Mouse (Mus musculus) lung, embryonic 14.5 days (tissue): ENCODE measurements at regions not wholly inside any gene's neighbourhood (a gene's known extent, or its start where the extent isn't known, plus 50 kb on each side); places are given as distances from the start of the nearest gene placed in this dataset.

Experiments used
- ATAC-seq: fragments of 200-750 bp; cut with Nextera tagmentation; 2 replicates; pipeline ENCODE4 v1.8.0; 2017; ENCODE audit warnings: mild to moderate bottlenecking, moderate TSS enrichment, moderate library complexity; ENCODE audit not compliant: insufficient read depth
- DNase-seq: peaks from one replicate; pipeline ENCODE4 v3.0.0-alpha.2; 2015
- H3K27ac ChIP-seq: fragments of 300-500 bp; sonication (generic); 2 replicates; pipeline ENCODE4 v1.5.1; 2014; ENCODE audit warnings: low read depth, mild to moderate bottlenecking, moderate library complexity
- H3K27me3 ChIP-seq: fragments of 300-500 bp; sonication (generic); 2 replicates; pipeline ENCODE4 v1.6.1; 2014; ENCODE audit warnings: low read length, control low read depth; ENCODE audit not compliant: insufficient read depth
- H3K36me3 ChIP-seq: fragments of 300-500 bp; sonication (generic); 2 replicates; pipeline ENCODE4 v1.6.1; 2014; ENCODE audit warnings: control low read depth; ENCODE audit not compliant: insufficient read depth
- H3K4me1 ChIP-seq: fragments of 300-500 bp; sonication (generic); 2 replicates; pipeline ENCODE4 v1.6.1; 2014; ENCODE audit warnings: antibody characterized with exemption, control low read depth; ENCODE audit not compliant: insufficient read depth
- H3K4me2 ChIP-seq: fragments of 300-500 bp; sonication (generic); 2 replicates; pipeline ENCODE4 v1.6.1; 2014; ENCODE audit warnings: mild to moderate bottlenecking
- H3K4me3 ChIP-seq: fragments of 300-500 bp; sonication (generic); 2 replicates; pipeline ENCODE4 v1.5.1; 2014; ENCODE audit warnings: low read depth, low read length
- H3K9ac ChIP-seq: fragments of 300-500 bp; sonication (generic); 2 replicates; pipeline ENCODE4 v1.6.1; 2014
- H3K9me3 ChIP-seq: fragments of 300-500 bp; sonication (generic); 2 replicates; pipeline ENCODE4 v1.6.1; 2016; ENCODE audit warnings: low read depth, low read length, control low read depth
- CTCF ChIP-seq: IDR thresholded peaks from 2 replicates; pipeline ENCODE4 v1.5.1; 2016; ENCODE audit warnings: antibody characterized with exemption, low read depth
- WGBS: fragments of 180-500 bp; shearing (Covaris S2); extraction: QIAGEN DNeasy Blood & Tissue Kit; methylation state at CpG from one replicate; pipeline ENCODE4 v1.1.7; 2014; 5-methylcytosine and 5-hydroxymethylcytosine counted together

GRCm38 (mm10) chr19:15031483-15031882, 433.6 kb upstream of the Tle4 start:
- H3K9ac ChIP-seq = no peak overlapping the region
- TF ChIP-seq CTCF = no peak
- H3K4me3 ChIP-seq = no peak overlapping the region
- no peaks in the 10 kb centered on the region for H3K4me1 ChIP-seq
- no peaks in the 10 kb centered on the region for H3K9me3 ChIP-seq
- H3K27me3 ChIP-seq = peaks cover 4% of the 10 kb centered on the region; the same call in 1 of the 2 replicates
- DNase-seq = peak; percentile 40
- ATAC-seq = no peak
- H3K27ac ChIP-seq = no peak overlapping the region
- no peak overlapping the region for H3K4me2 ChIP-seq
- H3K36me3 ChIP-seq = no peaks in the 10 kb centered on the region

DNA sequence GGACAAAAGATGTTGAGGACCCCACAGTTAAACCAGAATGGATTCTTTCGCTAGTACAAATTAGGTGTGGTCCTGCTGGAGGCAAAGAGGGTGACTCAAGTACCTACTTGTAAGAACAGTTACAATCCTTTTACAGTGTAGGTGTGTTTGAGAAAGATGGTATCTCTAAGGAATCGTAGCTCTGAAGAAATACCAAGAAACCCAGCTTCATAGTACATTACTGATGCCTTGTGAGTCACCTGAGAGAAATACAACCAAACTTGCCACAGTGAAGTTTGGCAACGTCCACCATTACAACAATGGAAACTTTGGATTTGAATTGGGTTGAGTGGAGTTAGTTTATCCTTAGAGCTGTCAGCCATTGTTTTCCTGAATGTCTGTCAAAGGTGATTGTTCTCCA, 405.7 kb upstream of the Tle4 start:
- Histone ChIP-seq H3K27ac (no peak overlapping the region), H3K9ac (no peak overlapping the region), H3K36me3 (no peaks in the 10 kb centered on the region), H3K9me3 (no peaks in the 10 kb centered on the region), H3K4me3 (no peak overlapping the region), H3K4me1 (no peaks in the 10 kb centered on the region), H3K27me3 (no peaks in the 10 kb centered on the region), H3K4me2 (no peak overlapping the region)
- DNase-seq = no peak
- WGBS = 58% methylated on average over 3 of the region's 3 CpGs
- no peak for ATAC-seq
- no peak for TF ChIP-seq CTCF

DNA sequence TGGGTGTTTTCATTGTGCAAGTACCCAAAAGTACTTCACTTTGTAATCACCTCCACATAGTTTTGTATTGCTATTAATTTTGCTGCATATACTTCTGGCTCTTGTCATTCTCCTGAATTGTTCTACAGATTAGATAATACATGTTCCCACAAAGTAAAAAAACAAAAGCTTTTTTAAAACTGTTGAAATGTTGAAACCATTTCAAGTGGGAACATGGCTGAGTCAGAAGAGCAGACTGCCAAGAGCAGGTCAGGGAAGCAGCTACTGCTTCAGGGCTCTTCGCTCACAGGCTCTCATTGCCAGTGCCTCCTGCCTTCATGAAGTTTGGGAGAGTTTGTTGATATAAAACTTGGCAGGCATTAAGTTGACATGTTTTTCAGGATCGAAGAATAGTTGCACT, 395.5 kb upstream of the Tle4 start:
- no peaks in the 10 kb centered on the region for H3K9me3 ChIP-seq
- H3K9ac ChIP-seq = no peak overlapping the region
- WGBS = 73% methylated on average over 2 of the region's 2 CpGs
- no peak overlapping the region for H3K4me2 ChIP-seq
- no peaks in the 10 kb centered on the region for H3K27me3 ChIP-seq
- DNase-seq = no peak
- no peaks in the 10 kb centered on the region for H3K36me3 ChIP-seq
- H3K4me1 ChIP-seq = no peaks in the 10 kb centered on the region
- no peak overlapping the region for H3K4me3 ChIP-seq
- no peak overlapping the region for H3K27ac ChIP-seq
- no peak for TF ChIP-seq CTCF
- ATAC-seq = no peak

GRCm38 (mm10) chr19:14970161-14970560, 372.3 kb upstream of the Tle4 start:
- no peak overlapping the region for H3K9ac ChIP-seq
- H3K4me2 ChIP-seq = no peak overlapping the region
- H3K36me3 ChIP-seq = no peaks in the 10 kb centered on the region
- peak; percentile 54 for DNase-seq
- H3K4me1 ChIP-seq = no peaks in the 10 kb centered on the region
- peak; percentile 14; the same call in 1 of the 2 replicates for ATAC-seq
- no peaks in the 10 kb centered on the region for H3K27me3 ChIP-seq
- TF ChIP-seq CTCF = no peak
- no peak overlapping the region for H3K27ac ChIP-seq
- no peak overlapping the region for H3K4me3 ChIP-seq
- no peaks in the 10 kb centered on the region for H3K9me3 ChIP-seq
- 14% methylated on average over 1 of the region's 1 CpGs for WGBS

- Histone ChIP-seq H3K36me3 (no peaks in the 10 kb centered on the region), H3K4me2 (no peak overlapping the region), H3K27me3 (no peaks in the 10 kb centered on the region), H3K27ac (no peak overlapping the region), H3K9me3 (no peaks in the 10 kb centered on the region), H3K4me3 (no peak overlapping the region), H3K9ac (no peak overlapping the region), H3K4me1 (no peaks in the 10 kb centered on the region)
- TF ChIP-seq CTCF = no peak
- no peak for ATAC-seq
- DNase-seq = no peak
- 53% methylated on average over 3 of the region's 3 CpGs for WGBS
These were observed 370.4 kb upstream of the Tle4 start for GRCm38 (mm10) chr19:14968283-14968682.

DNA sequence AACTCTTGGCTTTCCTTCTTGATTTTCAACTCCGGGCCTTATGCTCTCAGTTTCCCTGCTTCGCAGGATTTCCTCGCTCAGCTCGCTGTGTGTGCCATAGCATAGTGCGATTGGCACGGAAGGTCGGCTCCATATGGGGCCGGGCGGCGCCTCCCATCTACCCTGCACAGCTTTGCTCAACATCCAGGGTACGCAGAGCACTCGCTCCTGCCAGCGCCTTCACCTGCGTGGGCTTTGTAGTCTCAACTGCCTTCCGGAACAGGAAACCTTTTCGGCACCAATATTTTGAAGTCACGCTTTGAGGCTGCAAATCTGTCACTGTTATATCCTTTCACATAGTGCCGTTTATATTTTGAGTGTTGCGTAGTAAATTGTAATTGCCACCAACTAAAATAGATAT, 359.9 kb upstream of the Tle4 start:
- 93% methylated on average over 19 of the region's 19 CpGs for WGBS
- ATAC-seq (no peak), DNase-seq (no peak)
- no peak overlapping the region for H3K4me3 ChIP-seq
- no peaks in the 10 kb centered on the region for H3K9me3 ChIP-seq
- H3K4me2 ChIP-seq = no peak overlapping the region
- no peaks in the 10 kb centered on the region for H3K27me3 ChIP-seq
- no peak overlapping the region for H3K9ac ChIP-seq
- no peak overlapping the region for H3K27ac ChIP-seq
- H3K36me3 ChIP-seq = no peaks in the 10 kb centered on the region
- H3K4me1 ChIP-seq = no peaks in the 10 kb centered on the region
- no peak for TF ChIP-seq CTCF

- Histone ChIP-seq H3K9me3 (no peaks in the 10 kb centered on the region), H3K9ac (no peak overlapping the region), H3K36me3 (no peaks in the 10 kb centered on the region), H3K27me3 (no peaks in the 10 kb centered on the region), H3K4me2 (no peak overlapping the region), H3K4me1 (no peaks in the 10 kb centered on the region), H3K4me3 (no peak overlapping the region), H3K27ac (no peak overlapping the region)
- no peak for TF ChIP-seq CTCF
- ATAC-seq (no peak), DNase-seq (no peak)
- WGBS = 60% methylated on average over 10 of the region's 10 CpGs
These were observed 359.3 kb upstream of the Tle4 start for GRCm38 (mm10) chr19:14957154-14957553.

- Histone ChIP-seq H3K4me3 (no peak overlapping the region), H3K27ac (no peak overlapping the region), H3K27me3 (no peaks in the 10 kb centered on the region), H3K4me1 (no peaks in the 10 kb centered on the region), H3K4me2 (no peak overlapping the region), H3K9me3 (no peaks in the 10 kb centered on the region), H3K36me3 (no peaks in the 10 kb centered on the region), H3K9ac (no peak overlapping the region)
- no peak for TF ChIP-seq CTCF
- peak; percentile 23 for DNase-seq
- no peak for ATAC-seq
- WGBS = 17% methylated on average over 3 of the region's 3 CpGs
These were observed 358.5 kb upstream of the Tle4 start for GRCm38 (mm10) chr19:14956392-14956791.
